Mouse (Mus musculus): ENCODE data around the gene Pik3c2g. TPM values are rescaled to one million over a fixed set of nuclear protein-coding genes. Genes with fewer than 3 reads are reported as not detected.
A peak's percentile ranks its signal among the peaks of the same experiment; 100 is the strongest.

Pik3c2g gene
- polyA plus RNA-seq, 1 experiment from 2014 or later, result 0.36 TPM

- Histone ChIP-seq H3K4me2 (ENCODE audit: low read depth, low read length, severe bottlenecking) (no peak overlapping the region), H3K27me3 (ENCODE audit: control insufficient read depth, insufficient read depth, low read length) (no peaks in the 10 kb centered on the region), H3K27ac (ENCODE audit: low read depth, low read length) (no peak overlapping the region), H3K4me3 (ENCODE audit: low read depth, low read length) (no peak overlapping the region), H3K36me3 (ENCODE audit: control insufficient read depth, insufficient read depth, low read length) (no peaks in the 10 kb centered on the region), H3K9me3 (ENCODE audit: control insufficient read depth, low read length) (no peaks in the 10 kb centered on the region), H3K4me1 (replicated peaks; ENCODE audit: control insufficient read depth, insufficient read depth, low read length) (no peaks in the 10 kb centered on the region), H3K9ac (ENCODE audit: low read length) (no peak overlapping the region)
- DNase-seq (ENCODE audit: low spot score) (no peak), ATAC-seq (replicated peaks; ENCODE audit: low FRiP score) (no peak)
- 84% methylated on average over 12 of the region's 12 CpGs for WGBS
Measured at GRCm38 (mm10) chr6:139953596-139953995, 366.6 kb downstream of the Pik3c2g start.

DNA sequence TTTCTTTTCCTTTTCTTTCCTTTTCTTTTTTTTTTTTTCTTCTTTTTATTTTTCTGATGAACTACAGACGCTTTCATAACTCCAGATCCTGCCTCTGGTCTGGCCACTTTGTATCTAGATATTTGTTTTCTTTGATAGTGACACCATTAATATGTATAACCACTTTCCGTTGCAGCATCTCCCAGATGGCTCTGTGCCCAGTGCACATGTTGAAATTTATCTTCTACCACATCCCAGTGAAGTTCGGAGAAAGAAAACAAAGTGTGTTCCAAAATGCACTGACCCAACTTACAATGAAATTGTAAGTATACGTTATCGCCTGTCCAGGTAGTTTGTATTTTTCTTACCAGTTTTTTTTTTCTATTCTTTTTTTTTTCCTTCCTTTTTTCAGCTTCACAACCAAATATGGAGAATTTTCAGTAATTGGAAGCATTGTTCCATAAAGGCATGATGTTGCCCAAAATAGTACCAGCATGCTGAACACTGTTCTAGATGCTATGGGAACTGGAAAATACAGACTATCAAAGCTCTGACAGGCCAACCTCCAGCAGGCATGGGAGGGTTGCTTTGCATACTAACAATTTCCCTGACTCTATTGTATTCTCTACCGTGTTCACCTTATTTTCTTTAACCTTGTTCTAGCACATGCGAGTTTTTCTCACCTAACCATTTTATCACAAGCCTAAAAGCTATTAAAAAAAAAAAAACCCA, 370.7 kb downstream of the Pik3c2g start:
- 85% methylated on average over 7 of the region's 7 CpGs for WGBS
- H3K9ac ChIP-seq (ENCODE audit: low read length), result no peak overlapping the region
- H3K4me2 ChIP-seq (ENCODE audit: low read depth, low read length, severe bottlenecking), result no peak overlapping the region
- H3K27ac ChIP-seq (ENCODE audit: low read depth, low read length), result no peak overlapping the region
- H3K4me1 ChIP-seq (replicated peaks; ENCODE audit: control insufficient read depth, insufficient read depth, low read length), result no peaks in the 10 kb centered on the region
- H3K4me3 ChIP-seq (ENCODE audit: low read depth, low read length), result no peak overlapping the region
- ATAC-seq (replicated peaks; ENCODE audit: low FRiP score) (no peak), DNase-seq (ENCODE audit: low spot score) (no peak)
- no peaks in the 10 kb centered on the region for H3K9me3 ChIP-seq (ENCODE audit: control insufficient read depth, low read length)
- H3K27me3 ChIP-seq (ENCODE audit: control insufficient read depth, insufficient read depth, low read length), result no peaks in the 10 kb centered on the region
- H3K36me3 ChIP-seq (ENCODE audit: control insufficient read depth, insufficient read depth, low read length), result no peaks in the 10 kb centered on the region

GRCm38 (mm10) chr6:139963775-139964174, 376.8 kb downstream of the Pik3c2g start:
- Histone ChIP-seq H3K9ac (ENCODE audit: low read length) (no peak overlapping the region), H3K4me3 (ENCODE audit: low read depth, low read length) (no peak overlapping the region), H3K4me1 (replicated peaks; ENCODE audit: control insufficient read depth, insufficient read depth, low read length) (no peaks in the 10 kb centered on the region), H3K9me3 (ENCODE audit: control insufficient read depth, low read length) (no peaks in the 10 kb centered on the region), H3K27me3 (ENCODE audit: control insufficient read depth, insufficient read depth, low read length) (no peaks in the 10 kb centered on the region), H3K36me3 (ENCODE audit: control insufficient read depth, insufficient read depth, low read length) (no peaks in the 10 kb centered on the region), H3K4me2 (ENCODE audit: low read depth, low read length, severe bottlenecking) (no peak overlapping the region), H3K27ac (ENCODE audit: low read depth, low read length) (no peak overlapping the region)
- no peak for ATAC-seq (replicated peaks; ENCODE audit: low FRiP score)
- DNase-seq (ENCODE audit: low spot score), result no peak
- 78% methylated on average over 3 of the region's 3 CpGs for WGBS

DNA sequence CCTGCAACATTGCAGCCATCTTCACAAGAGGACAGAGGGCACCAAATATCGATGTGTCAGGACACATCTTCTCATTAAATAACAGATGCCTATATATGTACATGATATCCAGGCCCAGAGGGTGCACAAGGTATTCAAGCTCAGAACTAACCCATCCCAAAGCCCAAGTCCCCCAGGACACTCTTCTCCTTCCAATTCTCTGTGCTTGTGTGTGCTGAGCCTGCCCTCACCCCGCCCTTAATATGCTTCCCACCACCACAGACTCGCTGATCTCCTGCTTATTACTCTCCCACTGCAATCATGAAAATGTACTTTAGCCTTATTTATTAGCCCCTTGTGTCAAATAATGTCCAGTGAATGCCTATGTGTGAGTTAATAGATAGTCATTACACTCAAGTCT, 377.9 kb downstream of the Pik3c2g start:
- Histone ChIP-seq H3K4me3 (ENCODE audit: low read depth, low read length) (no peak overlapping the region), H3K9ac (ENCODE audit: low read length) (no peak overlapping the region), H3K27me3 (ENCODE audit: control insufficient read depth, insufficient read depth, low read length) (no peaks in the 10 kb centered on the region), H3K27ac (ENCODE audit: low read depth, low read length) (no peak overlapping the region), H3K36me3 (ENCODE audit: control insufficient read depth, insufficient read depth, low read length) (no peaks in the 10 kb centered on the region), H3K4me1 (replicated peaks; ENCODE audit: control insufficient read depth, insufficient read depth, low read length) (no peaks in the 10 kb centered on the region), H3K4me2 (ENCODE audit: low read depth, low read length, severe bottlenecking) (no peak overlapping the region), H3K9me3 (ENCODE audit: control insufficient read depth, low read length) (no peaks in the 10 kb centered on the region)
- WGBS, result 93% methylated on average over 3 of the region's 3 CpGs
- no peak for ATAC-seq (replicated peaks; ENCODE audit: low FRiP score)
- DNase-seq (ENCODE audit: low spot score), result no peak

- no peak overlapping the region for H3K4me3 ChIP-seq (ENCODE audit: low read depth, low read length)
- H3K4me2 ChIP-seq (ENCODE audit: low read depth, low read length, severe bottlenecking), result no peak overlapping the region
- H3K27ac ChIP-seq (ENCODE audit: low read depth, low read length), result no peak overlapping the region
- no peaks in the 10 kb centered on the region for H3K27me3 ChIP-seq (ENCODE audit: control insufficient read depth, insufficient read depth, low read length)
- no peak for DNase-seq (ENCODE audit: low spot score)
- H3K36me3 ChIP-seq (ENCODE audit: control insufficient read depth, insufficient read depth, low read length), result no peaks in the 10 kb centered on the region
- H3K9me3 ChIP-seq (ENCODE audit: control insufficient read depth, low read length), result no peaks in the 10 kb centered on the region
- ATAC-seq (replicated peaks; ENCODE audit: low FRiP score), result peak; percentile 51
- 55% methylated on average over 6 of the region's 6 CpGs for WGBS
- H3K9ac ChIP-seq (ENCODE audit: low read length), result no peak overlapping the region
- no peaks in the 10 kb centered on the region for H3K4me1 ChIP-seq (replicated peaks; ENCODE audit: control insufficient read depth, insufficient read depth, low read length)
Measured at GRCm38 (mm10) chr6:139966684-139967083, 379.7 kb downstream of the Pik3c2g start.

- no peaks in the 10 kb centered on the region for H3K9me3 ChIP-seq (ENCODE audit: control insufficient read depth, low read length)
- H3K4me3 ChIP-seq (ENCODE audit: low read depth, low read length), result no peak overlapping the region
- no peaks in the 10 kb centered on the region for H3K27me3 ChIP-seq (ENCODE audit: control insufficient read depth, insufficient read depth, low read length)
- no peaks in the 10 kb centered on the region for H3K36me3 ChIP-seq (ENCODE audit: control insufficient read depth, insufficient read depth, low read length)
- no peak overlapping the region for H3K27ac ChIP-seq (ENCODE audit: low read depth, low read length)
- H3K9ac ChIP-seq (ENCODE audit: low read length), result no peak overlapping the region
- WGBS, result 93% methylated on average over 4 of the region's 4 CpGs
- ATAC-seq (replicated peaks; ENCODE audit: low FRiP score) (no peak), DNase-seq (ENCODE audit: low spot score) (no peak)
- no peak overlapping the region for H3K4me2 ChIP-seq (ENCODE audit: low read depth, low read length, severe bottlenecking)
- H3K4me1 ChIP-seq (replicated peaks; ENCODE audit: control insufficient read depth, insufficient read depth, low read length), result no peaks in the 10 kb centered on the region
Measured at GRCm38 (mm10) chr6:139971608-139972298, 384.7 kb downstream of the Pik3c2g start.

- DNase-seq (ENCODE audit: low spot score), result no peak
- no peaks in the 10 kb centered on the region for H3K27me3 ChIP-seq (ENCODE audit: control insufficient read depth, insufficient read depth, low read length)
- 87% methylated on average over 5 of the region's 5 CpGs for WGBS
Measured at GRCm38 (mm10) chr6:139974668-139975067, 387.6 kb downstream of the Pik3c2g start.

DNA sequence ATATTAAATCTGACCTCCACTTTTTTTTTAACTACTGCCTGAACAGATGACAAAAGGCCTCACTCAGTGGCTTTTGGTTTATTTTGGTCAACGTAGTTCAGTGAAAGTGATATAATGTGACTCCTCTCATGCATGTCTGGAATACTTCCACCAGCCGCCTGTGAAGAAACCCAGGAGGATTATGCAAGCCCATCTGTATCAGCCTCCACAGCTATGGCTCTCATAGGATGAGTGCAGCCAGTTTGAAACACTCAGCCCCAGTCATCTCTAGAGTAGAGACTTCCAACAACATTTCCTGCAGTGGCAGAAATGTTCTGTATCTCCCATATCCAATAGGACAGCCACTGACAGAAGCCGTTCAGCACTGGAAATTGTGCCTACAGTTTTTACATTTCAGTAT, 391.1 kb downstream of the Pik3c2g start:
- ATAC-seq (replicated peaks; ENCODE audit: low FRiP score) (no peak), DNase-seq (ENCODE audit: low spot score) (no peak)
- no peaks in the 10 kb centered on the region for H3K36me3 ChIP-seq (ENCODE audit: control insufficient read depth, insufficient read depth, low read length)
- 73% methylated on average over 3 of the region's 3 CpGs for WGBS
- no peak overlapping the region for H3K9ac ChIP-seq (ENCODE audit: low read length)
- H3K27me3 ChIP-seq (ENCODE audit: control insufficient read depth, insufficient read depth, low read length), result no peaks in the 10 kb centered on the region
- no peaks in the 10 kb centered on the region for H3K4me1 ChIP-seq (replicated peaks; ENCODE audit: control insufficient read depth, insufficient read depth, low read length)
- H3K4me3 ChIP-seq (ENCODE audit: low read depth, low read length), result no peak overlapping the region
- no peak overlapping the region for H3K4me2 ChIP-seq (ENCODE audit: low read depth, low read length, severe bottlenecking)
- no peaks in the 10 kb centered on the region for H3K9me3 ChIP-seq (ENCODE audit: control insufficient read depth, low read length)
- H3K27ac ChIP-seq (ENCODE audit: low read depth, low read length), result no peak overlapping the region

More at GRCm38 (mm10) chr6:139974668-139975067, 387.6 kb downstream of the Pik3c2g start:
- H3K9ac ChIP-seq (ENCODE audit: low read length), result no peak overlapping the region
- H3K4me1 ChIP-seq (replicated peaks; ENCODE audit: control insufficient read depth, insufficient read depth, low read length), result no peaks in the 10 kb centered on the region
- H3K36me3 ChIP-seq (ENCODE audit: control insufficient read depth, insufficient read depth, low read length), result no peaks in the 10 kb centered on the region
- no peak for ATAC-seq (replicated peaks; ENCODE audit: low FRiP score)
- no peak overlapping the region for H3K27ac ChIP-seq (ENCODE audit: low read depth, low read length)
- no peaks in the 10 kb centered on the region for H3K9me3 ChIP-seq (ENCODE audit: control insufficient read depth, low read length)
- no peak overlapping the region for H3K4me2 ChIP-seq (ENCODE audit: low read depth, low read length, severe bottlenecking)
- no peak overlapping the region for H3K4me3 ChIP-seq (ENCODE audit: low read depth, low read length)

GRCm38 (mm10) chr6:139981061-139981460, 394.0 kb downstream of the Pik3c2g start:
- H3K27ac ChIP-seq (ENCODE audit: low read depth, low read length), result no peak overlapping the region
- H3K9me3 ChIP-seq (ENCODE audit: control insufficient read depth, low read length), result no peaks in the 10 kb centered on the region
- no peaks in the 10 kb centered on the region for H3K36me3 ChIP-seq (ENCODE audit: control insufficient read depth, insufficient read depth, low read length)
- ATAC-seq (replicated peaks; ENCODE audit: low FRiP score), result no peak
- H3K4me1 ChIP-seq (replicated peaks; ENCODE audit: control insufficient read depth, insufficient read depth, low read length), result no peaks in the 10 kb centered on the region
- no peak overlapping the region for H3K4me2 ChIP-seq (ENCODE audit: low read depth, low read length, severe bottlenecking)
- H3K9ac ChIP-seq (ENCODE audit: low read length), result no peak overlapping the region
- no peak overlapping the region for H3K4me3 ChIP-seq (ENCODE audit: low read depth, low read length)
- H3K27me3 ChIP-seq (ENCODE audit: control insufficient read depth, insufficient read depth, low read length), result no peaks in the 10 kb centered on the region
- DNase-seq (ENCODE audit: low spot score), result no peak

All from forebrain, embryonic 11.5 days (tissue).